Comparison of ENCODE assay signal across 8 mouse cellular contexts in genomic region chr7:118115533-118115876, GRCm38 (mm10). TPM values are rescaled to one million over a fixed set of nuclear protein-coding genes. Genes with fewer than 3 reads are reported as not detected.
A peak's percentile ranks its signal among the peaks of the same experiment; 100 is the strongest.
DNase-seq lines count a peak whose midpoint lies in the region; ATAC-seq and TF ChIP-seq lines count a peak whose summit lies in the region.

No protein-coding gene starts in this region.

- peak overlapping the region; percentile 89 for H3K4me2 ChIP-seq in embryonic facial prominence, embryonic 13.5 days
- peak overlapping the region; percentile 74 for H3K4me2 ChIP-seq in intestine, embryonic 15.5 days (replicated peaks)
- H3K4me2 ChIP-seq in neural tube, embryonic 13.5 days: peak overlapping the region; percentile 99

- TF ChIP-seq CTCF in layer of hippocampus, adult 2 months (conservative IDR thresholded peaks at IDR 0.05): no peak

- WGBS in embryonic facial prominence, embryonic 13.5 days: under 1% methylated on average over 20 of the region's 20 CpGs
- WGBS in intestine, embryonic 15.5 days: under 1% methylated on average over 20 of the region's 20 CpGs
- under 1% methylated on average over 20 of the region's 20 CpGs for WGBS in neural tube, embryonic 13.5 days

- peaks cover 45% of the 10 kb centered on the region for H3K4me1 ChIP-seq in embryonic facial prominence, embryonic 13.5 days
- H3K4me1 ChIP-seq in intestine, embryonic 15.5 days (replicated peaks): peaks cover 37% of the 10 kb centered on the region
- peaks cover 56% of the 10 kb centered on the region for H3K4me1 ChIP-seq in neural tube, embryonic 13.5 days (replicated peaks)

- DNase-seq in layer of hippocampus, adult 2 months (ENCODE audit: low spot score in 2 of 2): peak in 1 of 2 experiments; percentile 29
- DNase-seq in layer of hippocampus, adult 9-11 months: no peak
- no peak for DNase-seq in right cerebral cortex, postnatal 25 days

- H3K27ac ChIP-seq in layer of hippocampus, adult 2 months: peak overlapping the region; percentile 94
- peak overlapping the region; percentile 94 for H3K27ac ChIP-seq in embryonic facial prominence, embryonic 13.5 days
- peak overlapping the region; percentile 88 for H3K27ac ChIP-seq in intestine, embryonic 15.5 days
- H3K27ac ChIP-seq in neural tube, embryonic 13.5 days (replicated peaks): peak overlapping the region; percentile 84

- H3K9ac ChIP-seq in embryonic facial prominence, embryonic 13.5 days: peak overlapping the region; percentile 100
- H3K9ac ChIP-seq in intestine, embryonic 15.5 days: peak overlapping the region; percentile 97
- H3K9ac ChIP-seq in neural tube, embryonic 13.5 days: peak overlapping the region; percentile 94

- H3K9me3 ChIP-seq in embryonic facial prominence, embryonic 13.5 days: no peaks in the 10 kb centered on the region
- no peaks in the 10 kb centered on the region for H3K9me3 ChIP-seq in intestine, embryonic 15.5 days
- H3K9me3 ChIP-seq in neural tube, embryonic 13.5 days: no peaks in the 10 kb centered on the region

- no peaks in the 10 kb centered on the region for H3K27me3 ChIP-seq in embryonic facial prominence, embryonic 13.5 days
- H3K27me3 ChIP-seq in intestine, embryonic 15.5 days (replicated peaks): no peaks in the 10 kb centered on the region
- H3K27me3 ChIP-seq in neural tube, embryonic 13.5 days: no peaks in the 10 kb centered on the region

- peaks cover 67% of the 10 kb centered on the region for H3K36me3 ChIP-seq in embryonic facial prominence, embryonic 13.5 days
- H3K36me3 ChIP-seq in intestine, embryonic 15.5 days: peaks cover 29% of the 10 kb centered on the region
- H3K36me3 ChIP-seq in neural tube, embryonic 13.5 days: peaks cover 70% of the 10 kb centered on the region

- no peak; the same call in 1 of the 2 replicates for ATAC-seq in embryonic facial prominence, embryonic 13.5 days (ENCODE audit: insufficient number of reproducible peaks, insufficient read depth, low FRiP score, low TSS enrichment, low read depth)
- ATAC-seq in intestine, embryonic 15.5 days: peak; percentile 43
- peak; percentile 58 for ATAC-seq in neural tube, embryonic 13.5 days (ENCODE audit: low read depth)
- no peak for ATAC-seq in cerebellum, adult (ENCODE audit: insufficient number of reproducible peaks, low FRiP score, low TSS enrichment)
- no peak for ATAC-seq in granulocyte monocyte progenitor cell, adult 5-6 weeks (replicated peaks; ENCODE audit: poor library complexity, severe bottlenecking)

- H3K4me3 ChIP-seq in layer of hippocampus, adult 2 months: peak overlapping the region; percentile 71
- peak overlapping the region; percentile 97 for H3K4me3 ChIP-seq in embryonic facial prominence, embryonic 13.5 days
- peak overlapping the region; percentile 90 for H3K4me3 ChIP-seq in intestine, embryonic 15.5 days (replicated peaks)
- H3K4me3 ChIP-seq in neural tube, embryonic 13.5 days: peak overlapping the region; percentile 83

RNA-seq across cellular contexts. Expression of gene Rps15a, which starts 0.5 kb away (rescaled TPM):
- 100 to 1,000 TPM; 372 to 388 TPM for total RNA-seq in layer of hippocampus, adult 2 months (2021)
- 855 and 911 TPM in 2 replicates for polyA plus RNA-seq in embryonic facial prominence, embryonic 13.5 days (2015; fragmentation: Nextera tagmentation; extraction: Ambion mirVana)
- polyA plus RNA-seq in intestine, embryonic 15.5 days (2015; fragmentation: Nextera tagmentation; extraction: Ambion mirVana): 746 and 766 TPM in 2 replicates
- polyA plus RNA-seq in neural tube, embryonic 13.5 days (2015; fragmentation: Nextera tagmentation; extraction: Ambion mirVana): 430 and 493 TPM in 2 replicates
- 3,328 and 3,545 TPM in 2 replicates for total RNA-seq in granulocyte monocyte progenitor cell, adult 5-6 weeks (2014; fragmentation: Nextera tagmentation)
- total RNA-seq in granulocyte monocyte progenitor cell, adult 5-6 weeks (2017): 1,146 and 1,501 TPM in 2 replicates

RNA-seq across cellular contexts. Expression of gene Arl6ip1, which starts 14.0 kb away (rescaled TPM):
- total RNA-seq in layer of hippocampus, adult 2 months (2021): 100 to 1,000 TPM; 276 to 307 TPM
- 525 and 530 TPM in 2 replicates for polyA plus RNA-seq in embryonic facial prominence, embryonic 13.5 days (2015; fragmentation: Nextera tagmentation; extraction: Ambion mirVana)
- polyA plus RNA-seq in intestine, embryonic 15.5 days (2015; fragmentation: Nextera tagmentation; extraction: Ambion mirVana): 477 and 625 TPM in 2 replicates
- polyA plus RNA-seq in neural tube, embryonic 13.5 days (2015; fragmentation: Nextera tagmentation; extraction: Ambion mirVana): 480 and 481 TPM in 2 replicates
- 105 and 124 TPM in 2 replicates for total RNA-seq in granulocyte monocyte progenitor cell, adult 5-6 weeks (2014; fragmentation: Nextera tagmentation)
- total RNA-seq in granulocyte monocyte progenitor cell, adult 5-6 weeks (2017): 185 and 248 TPM in 2 replicates

Comparison
In these comparisons a context has a peak if more than half of its experiments do, and no peak if none do; other contexts are left out.
1. ATAC-seq: peak in intestine, embryonic 15.5 days (single experiment) and neural tube, embryonic 13.5 days (single experiment); none in embryonic facial prominence, embryonic 13.5 days (single experiment), cerebellum, adult (single experiment) and granulocyte monocyte progenitor cell, adult 5-6 weeks (single experiment).
2. Peak in every context shown above with its lines, with median percentiles within 50 percentile points of each other: H3K27ac ChIP-seq, H3K4me3 ChIP-seq, H3K4me2 ChIP-seq and H3K9ac ChIP-seq.